Mouse (Mus musculus) cerebellum, adult 2 months (tissue): Measurements from ENCODE around the gene Robo2. TPM values are rescaled to one million over a fixed set of nuclear protein-coding genes. Genes with fewer than 3 reads are reported as not detected.
"Not testable (repeated sequence)": the region's sequence is repeated elsewhere in the genome, so short reads cannot be mapped to it uniquely, and the experiment has no call there.

ENCODE experiments used
- DNase-seq, 2 experiments: peaks; one replicate each; pipeline ENCODE4 v3.0.0; 2021
- H3K27ac ChIP-seq: fragments of 200-500 bp; 2 replicates; pipeline ENCODE4 v1.5.1; 2012; ENCODE audit warnings: low read length, control low read depth, inconsistent platforms; ENCODE audit not compliant: insufficient read depth
- H3K27me3 ChIP-seq: fragments of 200-500 bp; 2 replicates; pipeline ENCODE4 v1.6.1; 2012; ENCODE audit warnings: inconsistent platforms, mild to moderate bottlenecking, low read length, moderate library complexity; ENCODE audit not compliant: control insufficient read depth, insufficient read depth
- H3K4me1 ChIP-seq: fragments of 200-500 bp; 2 replicates; pipeline ENCODE4 v1.6.1; 2011; ENCODE audit warnings: low read length; ENCODE audit not compliant: control insufficient read depth, insufficient read depth
- H3K4me3 ChIP-seq: fragments of 200-500 bp; replicated peaks from 2 replicates; pipeline ENCODE3; 2011; ENCODE audit warnings: mild to moderate bottlenecking, low read depth, low read length, control low read depth; ENCODE audit not compliant: insufficient read depth
- CTCF ChIP-seq: fragments of 200-500 bp; IDR thresholded peaks from 2 replicates; pipeline ENCODE4 v1.5.1; 2011; ENCODE audit warnings: low read depth, mild to moderate bottlenecking, control low read depth, low read length, moderate library complexity, borderline replicate concordance; ENCODE audit not compliant: insufficient read depth
- POLR2A ChIP-seq: fragments of 200-500 bp; IDR thresholded peaks from 2 replicates; pipeline ENCODE4 v1.6.1; 2011; ENCODE audit warnings: low read length, control low read depth, borderline replicate concordance; ENCODE audit not compliant: insufficient read depth
- WGBS: fragments of 180-500 bp; shearing (Covaris S2); methylation state at CpG from one replicate; pipeline ENCODE4 v1.1.7; 2018; 5-methylcytosine and 5-hydroxymethylcytosine counted together
- polyA plus RNA-seq: library from polyadenylated mRNA; depleted of rRNA; stranded (reverse); fragments of >200 nt; gene quantifications from 2 replicates; pipeline ENCODE4 v1.2.3, GENCODE M21; 2012

Robo2 gene
- polyA plus RNA-seq, 1 experiment = 20.1 TPM

- H3K4me1 ChIP-seq = peaks cover 5% of the 10 kb centered on the region; the same call in 1 of the 2 replicates
- H3K27ac ChIP-seq = no peak overlapping the region
- peak in 1 of 2 experiments; percentile 18 for DNase-seq
- no peak for TF ChIP-seq CTCF
- TF ChIP-seq POLR2A = no peak
- H3K27me3 ChIP-seq = no peaks in the 10 kb centered on the region; the same call in 1 of the 2 replicates
- H3K4me3 ChIP-seq = no peak overlapping the region
- 2% methylated on average over 1 of the region's 1 CpGs for WGBS
Observed at GRCm38 (mm10) chr16:74056210-74056609, 355.4 kb downstream of the Robo2 start.

GRCm38 (mm10) chr16:74055061-74055751 lies 356.4 kb downstream of the Robo2 start:
- Histone ChIP-seq H3K27ac (no peak overlapping the region), H3K4me1 (peaks cover 5% of the 10 kb centered on the region; the same call in 1 of the 2 replicates), H3K4me3 (no peak overlapping the region), H3K27me3 (no peaks in the 10 kb centered on the region; the same call in 1 of the 2 replicates)
- no peak for TF ChIP-seq POLR2A
- no peak for TF ChIP-seq CTCF
- peak; percentile 44 to 71 for DNase-seq
- WGBS = 20% methylated on average over 10 of the region's 10 CpGs

- no peak overlapping the region for H3K4me3 ChIP-seq
- H3K27ac ChIP-seq = no peak overlapping the region
- no peaks in the 10 kb centered on the region; the same call in 1 of the 2 replicates for H3K27me3 ChIP-seq
- no peak for TF ChIP-seq CTCF
- TF ChIP-seq POLR2A = no peak
- no peak for DNase-seq
- 80% methylated on average over 5 of the region's 5 CpGs for WGBS
- no peaks in the 10 kb centered on the region; the same call in 1 of the 2 replicates for H3K4me1 ChIP-seq
Observed at GRCm38 (mm10) chr16:74049467-74049866, 362.2 kb downstream of the Robo2 start.

GRCm38 (mm10) chr16:74048980-74049379 lies 362.6 kb downstream of the Robo2 start:
- no peaks in the 10 kb centered on the region for H3K4me1 ChIP-seq
- 51% methylated on average over 6 of the region's 6 CpGs for WGBS

GRCm38 (mm10) chr16:74047232-74047631 lies 364.4 kb downstream of the Robo2 start:
- 51% methylated on average over 3 of the region's 3 CpGs for WGBS
- Histone ChIP-seq H3K4me3 (no peak overlapping the region), H3K27ac (no peak overlapping the region), H3K4me1 (no peaks in the 10 kb centered on the region), H3K27me3 (no peaks in the 10 kb centered on the region; the same call in 1 of the 2 replicates)
- TF ChIP-seq POLR2A (no peak), CTCF (no peak)
- no peak for DNase-seq

More at GRCm38 (mm10) chr16:74048980-74049379, 362.6 kb downstream of the Robo2 start:
- DNase-seq = no peak
- H3K27ac ChIP-seq = no peak overlapping the region
- no peak overlapping the region for H3K4me3 ChIP-seq
- H3K27me3 ChIP-seq = no peaks in the 10 kb centered on the region; the same call in 1 of the 2 replicates
- TF ChIP-seq POLR2A (no peak), CTCF (no peak)

GRCm38 (mm10) chr16:74040797-74041196 lies 370.8 kb downstream of the Robo2 start:
- H3K4me1 ChIP-seq, DNase-seq, H3K27ac ChIP-seq, H3K27me3 ChIP-seq, H3K4me3 ChIP-seq: not testable (repeated sequence)
- WGBS = 88% methylated on average over 2 of the region's 2 CpGs

- Histone ChIP-seq H3K27ac (no peak overlapping the region), H3K4me1 (0 out of 2 replicates have a peak, but pooled peaks cover 2% of the 10 kb centered on the region), H3K4me3 (no peak overlapping the region), H3K27me3 (no peaks in the 10 kb centered on the region)
- TF ChIP-seq CTCF (no peak), POLR2A (no peak)
- 21% methylated on average over 4 of the region's 4 CpGs for WGBS
- peak in 1 of 2 experiments; percentile 3 for DNase-seq
Observed at GRCm38 (mm10) chr16:74027822-74028221, 383.8 kb downstream of the Robo2 start.

- DNase-seq = no peak
- TF ChIP-seq CTCF = no peak
- TF ChIP-seq POLR2A = no peak
Observed at GRCm38 (mm10) chr16:74022281-74022978, 389.2 kb downstream of the Robo2 start.

More at GRCm38 (mm10) chr16:74022281-74022978, 389.2 kb downstream of the Robo2 start:
- Histone ChIP-seq H3K4me3 (no peak overlapping the region), H3K4me1 (no peaks in the 10 kb centered on the region), H3K27ac (no peak overlapping the region), H3K27me3 (no peaks in the 10 kb centered on the region)
- WGBS = 71% methylated on average over 1 of the region's 1 CpGs
